Mouse (Mus musculus) frontal cortex, adult (tissue): ENCODE measurements around the gene Ulk4.

Experiments used
- ATAC-seq: cut with Nextera tagmentation; 2 replicates; pipeline ENCODE4 v1.9.2; 2017; ENCODE audit warnings: mild to moderate bottlenecking, moderate library complexity, mixed read lengths; ENCODE audit not compliant: low TSS enrichment

Gene Ulk4

DNA sequence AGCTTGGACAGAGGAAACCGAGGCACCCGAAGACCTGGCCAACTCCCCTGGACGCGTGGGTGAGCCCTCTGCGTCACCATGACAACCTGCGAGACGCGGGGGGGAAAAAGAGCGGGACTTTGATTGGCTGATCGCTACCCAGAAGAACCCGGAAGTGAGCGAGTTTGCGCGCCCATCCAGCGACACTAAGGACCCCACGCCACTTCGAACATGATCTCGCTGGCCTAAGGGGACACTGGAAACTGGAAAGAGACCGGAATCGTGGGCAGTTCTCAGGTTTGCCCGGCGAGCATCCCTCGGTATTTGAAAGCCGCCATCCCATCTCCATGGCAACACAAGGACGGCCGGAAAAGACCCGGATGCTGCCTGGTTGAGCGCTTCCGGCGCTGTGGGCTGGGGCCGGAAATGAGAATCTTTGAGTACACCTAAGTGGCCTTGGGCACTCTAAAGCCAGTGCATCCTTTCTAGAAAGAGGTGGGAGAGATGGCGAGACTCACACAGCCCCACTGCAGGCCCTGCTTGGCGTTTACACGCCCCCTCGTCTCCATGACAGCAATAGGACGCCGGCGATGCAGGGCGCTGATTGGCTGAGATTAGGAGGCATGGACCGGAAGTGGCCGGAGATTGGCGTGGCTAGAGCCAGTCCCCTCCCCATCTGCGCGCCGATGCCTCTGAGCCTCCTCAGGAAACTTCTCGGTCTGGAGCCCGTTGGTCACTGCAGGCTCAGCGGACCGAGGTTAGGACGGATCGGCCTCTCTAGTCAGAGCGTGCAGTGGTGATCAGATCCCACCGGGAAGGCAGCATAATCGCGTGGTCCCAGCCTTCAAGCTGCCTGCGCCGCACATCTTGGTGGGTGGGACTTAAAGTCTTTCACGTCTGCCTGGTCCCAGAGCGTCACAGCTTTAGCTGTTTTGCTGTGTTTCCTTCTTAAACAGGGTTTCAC is at the start of gene Ulk4:
Gene Ulk4 (minus strand): TSS at position 80 of the 943 bp plus-strand sequence.
- ATAC-seq: peak; percentile 95

DNA sequence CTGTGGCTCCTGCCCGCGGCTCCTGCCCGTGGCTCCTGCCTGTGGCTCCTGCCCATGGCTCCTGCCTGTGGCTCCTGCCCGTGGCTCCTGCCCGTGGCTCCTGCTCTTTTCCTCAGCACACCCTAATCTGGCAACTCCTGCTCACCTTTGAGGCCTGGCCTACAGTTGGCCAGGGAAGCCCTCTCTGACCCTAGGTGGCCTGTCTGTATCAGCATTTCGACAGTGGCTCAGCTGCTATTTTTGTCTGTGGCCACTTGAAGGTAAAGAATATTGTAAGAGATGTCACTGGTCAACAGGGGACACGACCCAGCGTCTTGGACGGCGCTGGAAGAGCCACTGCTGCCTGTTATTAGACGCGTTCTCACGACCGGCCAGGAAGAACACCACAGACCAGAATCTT is 45.0 kb upstream of the Ulk4 start:
- no peak for ATAC-seq

DNA sequence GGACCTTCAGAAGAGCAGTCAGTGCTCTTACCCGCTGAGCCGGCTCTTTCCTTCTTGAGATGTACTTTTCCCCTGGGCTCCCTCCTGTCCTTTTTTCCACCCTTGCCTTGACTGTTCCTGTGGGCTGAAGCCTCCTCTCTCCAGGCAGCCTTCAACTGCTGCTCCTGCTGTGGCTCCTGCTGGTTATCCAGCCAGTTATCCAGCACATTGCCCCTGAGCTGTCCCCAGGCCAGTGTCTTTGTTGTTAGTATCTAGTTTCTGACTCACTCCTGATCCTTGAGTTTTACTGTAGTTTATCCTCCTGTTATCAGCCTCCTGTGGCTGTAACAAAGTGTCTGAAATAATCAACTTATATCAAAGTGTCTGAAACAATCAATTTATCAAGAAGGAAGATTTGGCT is 44.1 kb upstream of the Ulk4 start:
- ATAC-seq: no peak

DNA sequence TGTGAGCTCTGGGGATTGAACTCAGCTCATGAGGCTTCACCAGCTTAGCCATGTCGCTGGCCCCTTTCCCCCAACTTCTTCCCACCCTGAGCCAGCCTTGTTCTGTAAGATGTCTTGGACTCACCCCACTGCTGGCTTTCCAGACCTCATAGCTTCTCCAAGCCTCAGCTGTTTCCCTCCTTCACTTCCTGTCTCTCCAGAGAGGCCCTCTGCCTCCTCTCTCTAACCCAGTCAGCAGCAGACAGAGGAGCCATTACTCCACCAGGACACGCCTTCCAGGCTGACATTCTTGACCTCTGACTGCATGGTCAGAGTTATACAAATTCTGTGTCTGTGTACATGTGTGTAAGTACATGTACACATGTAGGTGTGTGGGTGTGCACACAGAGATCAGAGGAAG is 43.4 kb upstream of the Ulk4 start:
- ATAC-seq: no peak

DNA sequence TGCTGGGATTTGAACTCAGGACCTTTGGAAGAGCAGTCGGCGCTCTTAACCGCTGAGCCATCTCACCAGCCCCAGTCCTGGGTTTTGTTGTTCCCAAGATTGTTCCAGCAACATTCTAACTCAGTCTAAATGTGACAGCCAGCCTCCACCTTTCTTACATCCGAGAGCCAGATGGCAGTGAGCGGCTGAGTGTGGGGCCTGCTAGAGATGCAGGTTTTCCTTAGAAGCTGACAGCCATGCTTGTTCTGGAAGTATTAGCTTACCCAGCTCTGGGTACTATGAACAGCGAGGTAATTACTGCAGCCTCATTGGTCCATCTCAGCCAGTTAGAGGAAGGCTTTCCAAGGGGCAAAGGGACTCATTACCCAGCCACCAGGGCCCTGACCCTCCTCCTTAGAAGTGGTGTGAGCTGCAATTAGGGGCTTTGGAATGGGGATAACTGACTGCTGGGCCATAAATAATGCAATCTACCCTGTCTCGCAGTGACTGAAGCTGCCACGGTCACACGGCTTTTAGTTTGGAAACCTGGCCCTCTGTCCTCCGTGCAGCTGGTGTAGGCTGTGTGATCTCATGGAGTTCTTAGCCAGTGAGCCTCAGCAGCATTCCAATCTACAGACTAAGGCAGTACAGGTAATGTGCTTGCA is 42.4 kb upstream of the Ulk4 start:
- peak; percentile 82 for ATAC-seq

DNA sequence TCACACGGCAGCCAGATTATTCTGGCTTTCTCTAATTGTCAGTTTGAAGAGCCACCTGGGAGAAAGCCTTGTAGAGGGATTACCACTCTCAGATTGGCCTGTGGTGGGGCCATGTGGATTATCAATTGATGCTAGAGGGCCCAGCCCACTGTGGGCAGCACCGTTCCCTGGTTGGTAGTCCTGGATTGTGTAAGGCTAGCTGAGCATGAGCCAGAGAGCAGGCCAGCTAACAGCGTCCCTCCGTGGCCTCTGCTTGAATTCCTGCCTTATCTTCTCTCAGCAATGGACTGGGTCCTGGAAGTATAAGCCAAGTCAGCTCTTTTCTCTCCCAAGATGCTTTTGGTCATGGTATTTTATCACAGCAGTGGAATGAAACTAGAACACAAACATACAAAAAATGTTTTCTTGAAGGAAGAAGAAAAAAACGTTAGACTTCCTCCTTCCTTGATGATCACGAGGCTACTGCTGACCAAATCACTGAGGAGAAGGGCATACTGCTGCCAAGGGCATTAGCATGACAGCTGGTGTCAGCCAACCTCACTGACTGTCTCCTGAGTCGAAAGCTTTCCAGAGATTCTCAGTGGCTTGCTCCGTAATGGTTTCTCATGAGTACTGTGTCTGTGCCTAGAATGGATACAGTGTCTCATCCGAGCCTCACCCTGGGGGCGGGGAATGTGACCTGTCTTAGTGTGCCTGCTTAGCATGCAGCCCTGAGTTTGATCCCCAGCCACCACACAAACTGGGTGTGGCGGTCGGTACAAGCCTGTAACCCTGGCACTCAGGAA is 39.8 kb upstream of the Ulk4 start:
- no peak for ATAC-seq

DNA sequence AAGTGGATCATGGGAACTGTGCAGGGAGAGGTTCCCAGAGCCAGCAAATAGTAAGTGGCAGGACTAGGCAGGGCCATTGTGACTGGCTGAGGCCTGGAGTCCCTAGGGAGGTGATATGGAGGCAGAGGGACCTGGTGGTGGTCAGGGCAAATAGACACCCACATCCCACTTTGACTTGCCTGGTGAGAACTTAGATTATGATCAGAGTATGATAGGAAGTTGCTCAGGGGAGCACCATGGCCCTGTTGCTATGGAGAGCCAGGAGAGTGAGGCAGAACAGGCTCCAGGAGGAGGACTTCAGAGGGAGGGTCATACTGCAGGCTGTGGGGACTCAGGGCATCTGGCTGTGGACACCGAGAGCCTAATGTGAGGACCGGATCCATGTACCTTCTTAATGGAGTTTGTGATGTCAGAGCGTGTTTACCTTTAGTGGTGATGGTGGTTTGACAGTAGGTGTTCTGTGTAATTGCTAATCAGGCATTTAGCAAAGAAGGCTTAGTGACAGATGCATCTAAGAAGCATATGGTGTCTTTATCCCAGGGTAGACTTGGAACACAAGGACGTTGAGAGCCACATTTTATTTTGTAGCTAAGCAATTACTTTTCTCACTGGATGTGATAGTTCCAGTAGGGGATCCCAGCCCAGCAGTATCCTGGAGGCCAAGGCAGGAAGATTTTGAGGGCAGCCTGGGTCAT is 39.1 kb upstream of the Ulk4 start:
- no peak for ATAC-seq

DNA sequence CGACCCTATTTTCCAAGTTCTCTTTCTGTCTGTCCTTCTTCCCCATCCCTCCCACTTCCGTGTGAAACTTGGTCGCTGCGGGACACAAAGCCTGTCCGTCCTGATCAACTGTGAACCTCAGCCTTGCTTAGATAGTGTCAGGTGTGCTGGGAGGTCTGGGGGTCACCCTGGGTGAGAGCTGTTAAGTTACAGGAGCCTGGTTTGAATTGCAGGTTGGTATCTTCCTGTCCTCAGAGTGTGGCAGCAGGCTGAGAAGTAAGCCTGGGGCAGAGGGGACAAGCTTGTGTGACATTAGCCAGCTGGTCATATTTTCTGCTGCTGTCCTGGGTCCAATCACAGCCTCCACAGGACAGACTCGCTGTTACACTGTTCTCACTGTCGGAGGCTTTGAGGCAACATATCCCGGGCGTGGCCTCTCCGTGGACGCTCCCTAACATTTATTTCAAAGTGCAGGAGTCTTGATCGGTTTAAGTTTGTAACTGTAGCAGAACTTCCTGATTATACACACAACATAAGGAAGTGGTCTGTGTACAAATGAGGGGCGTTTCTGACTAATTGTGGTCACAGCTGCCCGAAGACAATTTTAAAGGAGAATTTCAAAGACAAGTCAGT is 37.6 kb upstream of the Ulk4 start:
- ATAC-seq: no peak

DNA sequence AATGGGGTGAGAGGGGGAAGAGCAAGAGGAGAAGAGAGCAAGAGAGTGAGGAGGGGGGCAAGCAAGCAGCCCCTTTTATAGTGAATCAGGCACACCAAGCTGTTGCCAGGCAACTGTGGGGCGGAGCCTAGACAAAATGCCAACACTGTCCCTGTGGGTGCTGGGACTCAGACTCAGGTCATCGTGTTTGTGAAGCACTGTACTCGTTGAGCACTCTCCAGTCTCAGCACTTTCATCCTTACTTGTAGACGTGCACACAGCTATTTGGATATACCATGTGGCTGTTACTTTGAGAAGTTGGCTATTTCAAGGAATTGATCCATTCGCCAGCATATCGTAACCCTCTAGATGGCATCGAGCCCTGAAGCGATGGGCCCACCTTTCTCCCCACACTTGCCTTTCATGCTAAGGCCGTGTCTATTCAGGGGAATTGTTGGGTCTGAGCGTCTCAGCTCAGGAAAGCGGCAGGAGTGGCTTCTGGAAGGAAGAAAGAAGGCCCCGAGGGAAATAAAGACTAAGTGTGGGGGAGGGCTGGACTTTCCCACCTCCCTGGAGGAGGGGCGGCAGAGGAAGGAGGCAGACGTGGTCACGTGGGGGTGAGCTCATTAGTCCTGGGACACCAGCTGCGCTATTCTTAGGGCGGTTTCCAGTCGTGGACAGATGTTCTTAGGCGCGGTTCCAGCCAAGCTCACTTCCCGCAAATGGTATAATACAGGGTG is 36.8 kb upstream of the Ulk4 start:
- no peak for ATAC-seq

DNA sequence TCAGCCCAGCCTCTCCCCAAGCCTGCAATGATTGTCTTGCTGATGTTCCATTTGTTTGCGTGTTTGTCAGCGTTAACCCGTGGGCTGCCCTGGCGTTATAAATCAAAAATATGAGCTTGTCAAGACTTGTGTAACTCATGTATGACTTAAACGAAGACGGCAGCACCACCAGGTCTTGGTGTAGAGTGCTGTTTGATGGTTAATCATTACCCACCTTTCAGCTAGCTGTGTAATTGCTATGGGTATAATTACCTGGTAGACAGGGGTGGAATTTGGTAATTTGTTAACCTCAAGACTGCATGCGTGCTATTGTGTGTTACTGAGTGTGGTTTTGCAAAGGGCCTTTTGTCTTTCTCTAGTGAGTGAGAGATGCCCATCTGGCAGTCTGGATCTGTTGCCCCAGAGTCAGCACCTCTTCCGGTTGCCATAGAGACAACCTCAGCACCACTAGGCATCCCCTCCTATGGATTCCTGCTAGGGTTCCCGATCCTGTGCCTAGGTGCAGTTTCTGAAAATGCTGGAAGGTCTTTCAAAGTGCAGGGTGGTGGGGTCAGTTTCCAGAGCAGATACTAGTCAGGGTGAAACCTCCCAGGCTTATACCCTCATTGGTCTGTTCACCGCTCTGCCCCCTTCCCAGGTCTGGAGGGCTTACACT is 35.4 kb upstream of the Ulk4 start:
- ATAC-seq: no peak

DNA sequence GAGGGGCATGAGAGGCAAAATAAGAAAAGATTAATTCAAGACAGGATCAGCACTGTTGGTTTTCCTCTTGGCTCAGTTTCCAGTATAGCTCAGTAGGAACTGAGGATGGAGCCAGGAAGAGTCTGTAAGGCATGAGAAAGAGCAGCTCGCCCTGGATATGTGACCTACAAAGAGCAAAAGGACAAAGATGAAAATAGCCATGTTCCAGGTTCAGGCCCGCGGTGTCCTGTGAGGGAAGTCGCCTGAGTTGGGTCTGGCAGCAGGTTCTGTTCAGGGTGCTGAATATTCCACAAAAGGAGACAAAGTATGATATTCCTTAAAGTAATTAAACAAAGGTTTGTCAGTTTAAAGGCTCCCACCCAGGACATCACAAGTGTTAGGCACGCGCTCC is 34.8 kb upstream of the Ulk4 start:
- no peak for ATAC-seq

DNA sequence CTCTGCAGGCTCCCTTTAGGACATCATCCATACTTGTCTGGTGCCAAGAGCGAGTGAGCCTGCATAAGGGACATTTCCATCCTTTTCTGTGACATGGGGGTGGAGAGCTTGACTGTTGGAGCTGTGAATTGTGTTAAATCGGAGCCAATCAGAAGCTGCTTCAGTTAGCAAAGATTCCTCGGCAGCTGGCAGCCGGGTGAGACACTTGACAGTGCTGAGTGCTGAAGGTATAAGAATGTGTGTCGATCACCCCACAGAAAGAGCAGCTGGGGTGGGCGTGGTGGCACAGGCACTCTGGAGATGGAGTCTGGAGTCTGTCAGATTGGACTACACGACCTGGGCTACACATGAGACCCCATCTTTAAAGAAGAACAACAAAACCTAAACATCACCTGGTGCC is 33.5 kb upstream of the Ulk4 start:
- ATAC-seq: peak; percentile 73

DNA sequence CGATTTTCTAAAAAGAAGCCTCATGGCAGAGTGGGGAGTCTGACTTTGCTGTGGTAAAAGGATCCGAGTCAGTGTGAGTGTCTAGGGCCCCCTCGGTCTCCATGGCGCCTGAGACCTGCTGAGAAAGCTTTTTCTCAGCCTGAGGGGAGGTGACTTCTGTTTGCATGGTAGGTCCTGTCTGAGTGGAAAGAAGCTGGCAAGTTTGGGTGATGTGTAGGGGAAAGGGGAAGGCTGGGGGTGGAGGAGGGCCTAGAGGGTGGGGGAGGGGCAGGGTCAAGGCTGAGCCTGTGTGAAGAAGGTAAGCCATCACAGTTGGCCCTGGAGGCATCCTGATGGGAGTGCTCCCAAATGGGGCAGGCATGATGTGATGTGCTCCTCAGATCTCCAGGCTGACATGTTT is 32.3 kb upstream of the Ulk4 start:
- ATAC-seq: no peak

DNA sequence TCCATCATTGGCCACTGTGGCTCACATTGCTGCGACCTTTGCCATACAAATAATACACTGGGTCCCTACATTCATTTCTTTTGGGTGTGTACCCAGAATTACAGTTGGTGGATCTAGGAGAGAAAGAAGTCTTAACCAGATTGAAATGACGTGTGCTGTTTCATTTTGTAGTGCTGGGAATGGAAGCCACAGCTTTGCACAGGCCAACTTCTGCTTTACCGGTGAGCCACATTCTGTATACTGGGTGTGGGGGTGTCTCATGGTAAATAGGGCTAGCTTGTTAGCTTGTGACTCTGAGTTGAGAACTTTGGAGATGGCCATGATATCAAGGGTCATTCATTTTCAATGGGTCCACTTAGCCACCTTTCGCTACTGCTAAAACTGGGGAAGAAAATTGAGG is 28.5 kb upstream of the Ulk4 start:
- ATAC-seq: no peak

DNA sequence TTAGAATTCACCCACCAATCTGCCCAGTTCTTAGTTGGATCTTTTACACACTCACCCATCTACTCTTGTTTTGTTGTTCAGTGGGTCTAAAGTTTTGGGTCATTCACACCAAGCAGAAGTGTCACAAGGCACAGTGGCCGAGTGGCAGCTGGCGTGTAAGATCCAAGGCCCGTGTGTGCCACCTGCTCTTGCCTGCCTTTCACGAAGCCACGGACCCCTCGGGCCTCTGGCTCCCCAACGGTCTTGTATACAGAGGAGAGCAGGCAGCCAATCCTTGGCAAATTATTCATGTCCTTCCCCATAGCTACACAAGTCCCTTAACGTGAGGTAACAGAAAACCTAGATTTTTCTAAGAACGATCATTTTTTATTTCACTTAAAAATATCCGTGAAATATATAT is 27.5 kb upstream of the Ulk4 start:
- no peak for ATAC-seq

DNA sequence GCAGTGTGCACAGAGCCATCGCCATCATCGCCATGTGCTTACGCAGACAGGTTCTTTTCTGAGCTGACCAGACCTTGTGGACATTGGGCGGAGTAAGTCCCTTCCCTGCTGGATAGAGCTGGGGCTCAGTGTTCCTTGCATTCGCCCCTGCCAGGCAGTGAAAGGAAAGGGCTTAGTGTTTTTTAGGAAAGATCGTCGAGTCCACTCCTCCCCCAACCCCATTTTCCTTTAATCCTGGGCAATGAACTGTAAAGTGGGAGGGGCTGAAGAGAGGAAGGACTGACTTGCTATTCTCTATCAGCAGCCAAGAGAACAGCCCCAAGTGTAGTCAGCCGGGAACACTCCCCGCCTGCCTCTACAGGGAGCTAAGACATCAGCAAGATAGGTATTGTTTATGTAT is 26.8 kb upstream of the Ulk4 start:
- no peak for ATAC-seq

DNA sequence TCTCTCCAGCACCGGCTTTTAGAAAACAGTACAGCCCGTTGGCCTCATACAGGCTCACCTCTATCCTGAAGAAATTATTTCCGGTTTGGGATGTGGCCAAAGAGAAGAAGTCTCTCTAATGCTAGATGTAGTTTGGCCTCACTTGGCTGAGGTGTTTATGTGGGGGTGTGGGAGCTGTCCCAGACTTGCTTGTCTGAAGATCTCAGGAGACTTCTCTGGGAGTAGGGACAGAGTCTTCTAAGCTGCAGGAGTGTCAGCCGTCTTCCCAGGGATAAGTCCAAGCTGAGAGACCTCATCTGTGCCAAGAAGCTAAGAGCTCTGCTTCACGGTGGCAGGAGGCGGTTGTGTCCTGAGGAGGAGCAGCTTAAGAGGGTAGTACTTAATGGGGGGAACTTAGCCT is 26.1 kb upstream of the Ulk4 start:
- no peak; the same call in 1 of the 2 replicates for ATAC-seq

DNA sequence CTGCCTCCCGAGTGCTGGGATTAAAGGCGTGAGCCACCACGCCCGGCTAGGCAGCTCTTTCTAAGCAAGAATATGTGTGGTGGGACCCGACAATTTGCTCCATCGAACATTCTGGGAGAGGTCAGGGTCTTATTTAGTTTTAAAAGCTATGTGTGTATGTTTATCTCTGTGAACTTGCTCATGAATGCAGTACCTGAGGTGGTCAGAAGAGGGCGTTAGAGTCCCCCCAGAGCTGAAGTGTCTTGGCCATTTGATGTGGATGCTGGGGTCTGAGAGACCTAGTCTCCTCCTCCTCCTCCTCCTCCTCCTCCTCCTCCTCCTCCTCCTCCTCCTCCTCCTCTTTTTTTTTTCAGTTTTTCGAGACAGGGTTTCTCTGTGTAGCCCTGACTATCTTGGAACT is 25.5 kb upstream of the Ulk4 start:
- ATAC-seq: no peak

DNA sequence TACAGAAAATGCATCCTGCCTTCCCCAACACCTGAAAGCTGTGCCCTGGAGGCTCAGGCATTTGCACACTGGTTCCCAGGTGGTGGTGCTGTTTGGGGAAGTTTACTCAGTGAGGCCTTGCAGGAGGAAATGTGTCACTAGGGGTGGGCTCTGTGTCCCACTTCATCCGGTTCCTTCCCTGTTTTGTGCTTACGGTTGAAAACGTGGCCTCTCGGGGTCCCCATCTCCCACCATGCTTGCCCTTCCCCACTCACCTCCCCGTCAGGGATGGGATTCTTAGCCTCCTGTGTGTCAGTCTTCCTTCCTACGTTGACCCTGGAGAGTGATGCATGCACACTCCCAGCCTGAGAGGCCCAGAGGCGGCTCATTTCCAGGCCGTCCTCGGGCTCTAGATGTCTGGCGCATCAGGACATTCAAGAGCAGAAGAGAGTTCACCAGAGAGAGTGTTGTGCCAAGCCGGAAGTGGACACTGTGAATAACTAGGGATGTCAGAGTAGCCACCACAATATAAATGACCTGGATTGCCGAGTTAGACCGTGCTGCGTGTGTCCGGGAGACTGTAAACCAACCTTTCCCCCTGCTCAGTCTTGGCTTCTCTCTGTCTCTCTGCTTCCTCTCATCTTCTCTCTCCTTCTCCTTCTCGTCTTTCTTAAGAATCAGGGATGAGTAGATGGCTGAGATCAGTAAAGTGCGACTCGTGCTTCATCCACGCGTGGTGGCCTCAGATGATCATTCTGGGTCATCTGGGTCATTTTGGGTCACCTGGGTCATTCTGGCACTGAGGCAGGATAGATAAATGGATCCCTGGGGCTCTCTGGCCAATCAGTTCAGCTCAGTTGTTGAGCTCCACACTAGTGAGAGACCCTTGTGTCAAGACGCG is 24.3 kb upstream of the Ulk4 start:
- ATAC-seq: no peak
